Mouse (Mus musculus): ENCODE results near the gene Apba2.

The Apba2 gene

GRCm38 (mm10) chr7:64564891-64565571, 63.5 kb downstream of the Apba2 start:
- TF ChIP-seq GATA4 (IDR thresholded peaks at IDR 0.05; ENCODE audit: insufficient replicate concordance, low read length) = no peak

- no peak for TF ChIP-seq GATA4 (IDR thresholded peaks at IDR 0.05; ENCODE audit: insufficient replicate concordance, low read length)
Observed at GRCm38 (mm10) chr7:64566371-64567243, 65.1 kb downstream of the Apba2 start.

GRCm38 (mm10) chr7:64568722-64569121, 67.2 kb downstream of the Apba2 start:
- no peak for TF ChIP-seq GATA4 (IDR thresholded peaks at IDR 0.05; ENCODE audit: insufficient replicate concordance, low read length)

GRCm38 (mm10) chr7:64569676-64570075, 68.2 kb downstream of the Apba2 start:
- no peak for TF ChIP-seq GATA4 (IDR thresholded peaks at IDR 0.05; ENCODE audit: insufficient replicate concordance, low read length)

GRCm38 (mm10) chr7:64570914-64571313, 69.4 kb downstream of the Apba2 start:
- no peak for TF ChIP-seq GATA4 (IDR thresholded peaks at IDR 0.05; ENCODE audit: insufficient replicate concordance, low read length)

- no peak for TF ChIP-seq GATA4 (IDR thresholded peaks at IDR 0.05; ENCODE audit: insufficient replicate concordance, low read length)
Observed at GRCm38 (mm10) chr7:64574144-64574543, 72.6 kb downstream of the Apba2 start.

- no peak for TF ChIP-seq GATA4 (IDR thresholded peaks at IDR 0.05; ENCODE audit: insufficient replicate concordance, low read length)
Observed at GRCm38 (mm10) chr7:64576519-64576951, 75.0 kb downstream of the Apba2 start.

- no peak for TF ChIP-seq GATA4 (IDR thresholded peaks at IDR 0.05; ENCODE audit: insufficient replicate concordance, low read length)
Observed at GRCm38 (mm10) chr7:64578176-64578575, 76.7 kb downstream of the Apba2 start.

GRCm38 (mm10) chr7:64579887-64580286, 78.4 kb downstream of the Apba2 start:
- TF ChIP-seq GATA4 (IDR thresholded peaks at IDR 0.05; ENCODE audit: insufficient replicate concordance, low read length) = no peak

- no peak for TF ChIP-seq GATA4 (IDR thresholded peaks at IDR 0.05; ENCODE audit: insufficient replicate concordance, low read length)
Observed at GRCm38 (mm10) chr7:64580293-64580692, 78.8 kb downstream of the Apba2 start.

- TF ChIP-seq GATA4 (IDR thresholded peaks at IDR 0.05; ENCODE audit: insufficient replicate concordance, low read length) = no peak
Observed at GRCm38 (mm10) chr7:64582358-64582757, 80.9 kb downstream of the Apba2 start.

- no peak for TF ChIP-seq GATA4 (IDR thresholded peaks at IDR 0.05; ENCODE audit: insufficient replicate concordance, low read length)
Observed at GRCm38 (mm10) chr7:64583670-64584121, 82.2 kb downstream of the Apba2 start.

- no peak for TF ChIP-seq GATA4 (IDR thresholded peaks at IDR 0.05; ENCODE audit: insufficient replicate concordance, low read length)
Observed at GRCm38 (mm10) chr7:64586133-64586532, 84.6 kb downstream of the Apba2 start.

- TF ChIP-seq GATA4 (IDR thresholded peaks at IDR 0.05; ENCODE audit: insufficient replicate concordance, low read length) = no peak
Observed at GRCm38 (mm10) chr7:64586571-64586970, 85.1 kb downstream of the Apba2 start.

GRCm38 (mm10) chr7:64588636-64589389, 87.3 kb downstream of the Apba2 start:
- TF ChIP-seq GATA4 (IDR thresholded peaks at IDR 0.05; ENCODE audit: insufficient replicate concordance, low read length) = no peak
